Mouse (Mus musculus) layer of hippocampus, adult 9-11 months (tissue): ENCODE measurements at regions not wholly inside any gene's neighbourhood (a gene's known extent, or its start where the extent isn't known, plus 50 kb on each side); places are given as distances from the start of the nearest gene placed in this dataset.

Experiments used
- DNase-seq: peaks from one replicate; pipeline ENCODE4 v3.0.0; 2022

DNA sequence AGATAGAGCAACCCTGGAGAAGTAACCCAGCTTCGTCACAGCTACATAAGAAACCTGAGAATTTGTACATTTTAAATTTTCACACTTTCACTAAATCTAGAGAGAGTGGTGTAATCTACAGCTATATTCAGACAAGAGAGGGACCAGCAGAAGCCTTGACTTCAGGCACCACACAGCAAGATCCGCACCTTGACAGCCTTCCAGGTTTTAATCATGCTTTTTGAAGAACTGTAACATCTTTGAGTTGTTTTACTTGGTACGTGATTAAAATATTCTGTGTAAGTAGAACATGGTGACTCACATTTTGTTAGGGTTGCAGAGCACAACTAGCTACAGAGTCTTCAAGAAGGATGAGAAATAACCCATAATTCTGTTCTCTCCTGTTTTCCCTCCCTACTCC is 97.6 kb upstream of the Trp63 start:
- no peak for DNase-seq

GRCm38 (mm10) chr16:25587879-25588347 is 95.7 kb upstream of the Trp63 start:
- peak; percentile 48 for DNase-seq

DNA sequence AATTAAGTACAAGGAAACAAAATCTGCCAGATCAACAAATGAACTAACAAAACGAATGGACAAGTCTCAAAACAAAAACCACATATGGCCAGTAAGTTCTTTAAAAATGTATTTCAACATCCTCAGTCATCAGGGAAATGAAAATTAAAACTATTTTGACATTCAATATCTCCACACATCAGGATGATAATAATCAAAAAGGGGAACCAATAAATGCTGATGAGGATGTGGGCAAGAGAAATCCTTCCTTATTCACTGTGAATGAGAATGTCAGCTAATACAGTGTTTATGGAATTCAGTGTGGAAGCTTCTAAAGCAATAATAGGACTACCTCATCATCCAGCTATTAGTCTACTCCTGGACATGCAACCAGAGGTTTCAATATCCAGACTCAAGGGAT is 86.1 kb upstream of the Trp63 start:
- no peak for DNase-seq

DNA sequence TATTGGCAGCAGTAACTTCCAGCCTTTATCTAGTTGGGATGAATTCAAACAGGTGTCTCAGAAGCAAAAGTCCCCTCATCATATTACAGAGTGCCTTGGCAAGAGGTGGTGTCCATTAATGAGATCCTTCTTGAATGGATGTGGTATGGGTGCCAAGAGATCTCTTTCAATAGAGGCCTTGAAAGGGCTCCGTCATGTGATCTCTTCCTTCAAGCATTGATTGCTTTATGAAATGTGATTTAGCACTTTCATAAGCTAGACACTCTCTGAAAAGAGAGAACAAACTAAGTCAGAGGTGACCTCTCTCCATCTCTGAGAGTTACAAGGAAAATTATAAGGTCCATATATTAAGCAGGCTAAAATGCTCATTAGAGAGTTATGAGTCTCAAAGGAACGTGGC is 80.4 kb upstream of the Trp63 start:
- no peak for DNase-seq

- DNase-seq, result no peak
These were observed 68.3 kb upstream of the Trp63 start for GRCm38 (mm10) chr16:25615229-25615628.

DNA sequence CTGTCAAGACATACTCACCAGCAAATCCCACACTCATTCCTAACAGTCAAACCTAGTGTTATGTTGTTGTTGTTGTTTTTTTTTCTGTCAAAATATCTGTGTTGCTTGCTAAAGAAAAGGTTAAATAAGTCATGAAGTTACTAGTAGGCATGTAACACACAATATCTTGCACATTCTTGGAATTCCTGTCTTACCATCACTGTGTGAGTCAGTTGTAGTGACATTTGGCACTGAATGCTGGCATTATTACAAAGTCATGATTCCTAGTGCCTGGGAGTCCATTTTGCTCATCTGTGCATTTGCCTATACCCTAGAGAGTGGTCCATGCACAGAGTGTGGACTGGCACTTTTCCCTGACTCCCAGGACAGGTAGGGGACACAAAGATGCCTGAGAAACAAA is 67.9 kb upstream of the Trp63 start:
- DNase-seq, result no peak

GRCm38 (mm10) chr16:25618898-25619297 is 64.7 kb upstream of the Trp63 start:
- DNase-seq, result no peak

GRCm38 (mm10) chr16:25622651-25623050 is 60.9 kb upstream of the Trp63 start:
- no peak for DNase-seq

DNA sequence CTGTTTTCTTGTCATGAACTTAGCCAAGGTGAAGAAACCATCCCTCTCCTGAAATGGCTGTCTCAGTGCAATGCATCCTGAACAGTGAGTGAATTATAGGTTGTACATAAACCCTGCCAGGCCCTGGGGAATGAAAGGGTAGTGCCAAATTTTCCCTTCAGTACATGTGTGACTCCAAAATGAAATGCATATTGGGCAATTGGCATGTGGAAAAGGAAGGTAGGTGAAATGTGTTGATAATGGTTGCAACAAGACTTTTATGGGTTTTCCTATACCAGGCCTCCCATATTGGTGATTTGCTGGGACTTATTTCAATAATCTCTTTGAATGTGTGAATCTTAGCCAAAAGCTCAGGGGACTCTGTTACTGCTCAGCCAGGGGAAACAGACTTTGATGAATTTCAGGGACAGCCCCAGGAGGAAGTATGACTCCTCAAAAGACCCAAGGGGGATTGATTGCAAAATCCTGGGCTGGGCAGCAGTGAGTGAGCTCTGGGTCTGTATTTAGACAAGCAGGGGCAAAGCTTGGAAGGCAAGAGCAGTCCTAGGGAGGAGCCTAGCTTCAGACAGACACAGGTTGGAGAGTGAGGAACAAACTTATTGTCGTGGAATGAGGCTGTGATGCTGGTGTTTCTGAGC is 59.5 kb upstream of the Trp63 start:
- DNase-seq, result no peak

DNA sequence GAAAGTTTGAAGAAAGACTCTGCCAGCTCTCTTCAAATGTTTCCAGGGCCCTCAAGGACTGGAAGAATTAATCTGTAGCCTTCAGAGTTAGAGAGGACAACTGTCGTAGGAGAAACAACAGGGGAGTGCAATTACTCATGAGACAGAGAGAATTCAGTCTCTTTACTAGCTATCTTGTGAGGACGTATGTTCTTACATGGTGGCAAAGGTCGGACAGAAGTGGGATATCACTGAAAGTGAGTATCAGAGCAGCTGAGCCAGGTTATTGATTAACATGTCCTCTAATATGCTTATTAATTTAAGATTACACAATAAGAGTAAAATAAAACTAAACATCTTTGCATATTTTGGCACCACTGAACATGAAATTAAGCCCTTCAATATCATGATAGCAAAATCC is 53.8 kb upstream of the Trp63 start:
- DNase-seq, result no peak

GRCm38 (mm10) chr16:25631139-25631716 is 52.3 kb upstream of the Trp63 start:
- no peak for DNase-seq
